Mouse (Mus musculus) neutrophil, adult 59 days (primary cell): Measurements from ENCODE around the gene Ccdc61. TPM values are rescaled to one million over a fixed set of nuclear protein-coding genes. Genes with fewer than 3 reads are reported as not detected.

Experiments
- total RNA-seq, 2 experiments: library from RNA; stranded (reverse); gene quantifications; 1 replicate in 1 of 2; 2 replicates in 1 of 2; pipeline ENCODE4 v1.2.4; 2023

The Ccdc61 gene
- 10 to 100 TPM; 11.5 to 13.9 TPM for total RNA-seq

GRCm38 (mm10) chr7:18910241-18910831 is at the start of gene Ccdc61:
TSS of gene Ccdc61 (minus strand) at chr7:18910415.

GRCm38 (mm10) chr7:18925162-18925938 is 15.1 kb upstream of the Ccdc61 start, which contains the start of gene Nova2:
TSS of gene Nova2 (plus strand) at chr7:18925888.

GRCm38 (mm10) chr7:18871031-18871430 is 39.2 kb downstream of the Ccdc61 start, which contains the start of gene Pglyrp1:
TSS of gene Pglyrp1 (plus strand) at chr7:18871331.

Other genes starting within 250 kb of the Ccdc61 start
- not detected for gene Psg20, start 224.2 kb downstream of the Ccdc61 start, total RNA-seq
- gene Psg22, start 192.3 kb downstream of the Ccdc61 start, total RNA-seq, result not detected
- not detected for gene Psg19, start 111.9 kb downstream of the Ccdc61 start, total RNA-seq
- gene Psg17, start 88.8 kb downstream of the Ccdc61 start, total RNA-seq, result not detected
- gene Mill2, start 70.4 kb downstream of the Ccdc61 start, total RNA-seq, result not detected
- 1,000 to 10,000 TPM; 1,995 to 2,284 TPM for gene Pglyrp1, start 39.1 kb downstream of the Ccdc61 start, total RNA-seq
- under 1 TPM in 1 of 2 experiments, not detected in 1; 0.04 TPM for gene Nova2, start 15.5 kb upstream of the Ccdc61 start, total RNA-seq
- not detected for gene Nanos2, start 77.0 kb upstream of the Ccdc61 start, total RNA-seq
- gene Mypop, start 80.8 kb upstream of the Ccdc61 start, total RNA-seq, result under 1 TPM in 1 of 2 experiments, not detected in 1; 0.33 TPM
- gene Irf2bp1, start 93.6 kb upstream of the Ccdc61 start, total RNA-seq, result 10 to 100 TPM; 15.0 to 15.1 TPM
- not detected for gene Foxa3, start 113.1 kb upstream of the Ccdc61 start, total RNA-seq
- 10 to 100 TPM; 53.1 to 63.9 TPM for gene Sympk, start 114.0 kb upstream of the Ccdc61 start, total RNA-seq
- not detected for gene Rsph6a, start 144.3 kb upstream of the Ccdc61 start, total RNA-seq
- 10 to 100 TPM; 15.0 to 21.7 TPM for gene Dmwd, start 165.8 kb upstream of the Ccdc61 start, total RNA-seq
- gene Dmpk, start 173.4 kb upstream of the Ccdc61 start, total RNA-seq, result 10 to 100 TPM in 1 of 2 experiments, 1 to 10 TPM in 1; 9.9 to 10.7 TPM
- under 1 TPM; 0.11 to 0.33 TPM for gene Six5, start 184.2 kb upstream of the Ccdc61 start, total RNA-seq
- not detected for gene Gm4969, start 208.0 kb upstream of the Ccdc61 start, total RNA-seq
- 10 to 100 TPM; 14.9 to 15.0 TPM for gene Fbxo46, start 209.4 kb upstream of the Ccdc61 start, total RNA-seq
- 10 to 100 TPM; 10.0 to 10.4 TPM for gene Qpctl, start 238.9 kb upstream of the Ccdc61 start, total RNA-seq
- 10 to 100 TPM; 39.5 to 43.0 TPM for gene Snrpd2, start 239.3 kb upstream of the Ccdc61 start, total RNA-seq